Mouse (Mus musculus) neural tube, embryonic 11.5 days (tissue): ENCODE data around the gene Cebpa. TPM values are rescaled to one million over a fixed set of nuclear protein-coding genes. Genes with fewer than 3 reads are reported as not detected.

Source experiments
- ATAC-seq: fragments of 200-750 bp; cut with Nextera tagmentation; 2 replicates; pipeline ENCODE4 v1.8.0; 2017; ENCODE audit warnings: moderate number of reproducible peaks, mild to moderate bottlenecking, moderate TSS enrichment, moderate library complexity; ENCODE audit not compliant: insufficient read depth, low FRiP score, low TSS enrichment
- DNase-seq: peaks from one replicate; pipeline ENCODE4 v3.0.0-alpha.2; 2015; ENCODE audit warnings: low spot score
- H3K27ac ChIP-seq: fragments of 300-500 bp; sonication (generic); 2 replicates; pipeline ENCODE4 v1.5.1; 2014; ENCODE audit warnings: low read depth, mild to moderate bottlenecking, low read length
- H3K27me3 ChIP-seq: fragments of 300-500 bp; sonication (generic); 2 replicates; pipeline ENCODE4 v1.6.1; 2014; ENCODE audit warnings: mild to moderate bottlenecking, low read length, mixed read lengths; ENCODE audit not compliant: control insufficient read depth, insufficient read depth
- H3K36me3 ChIP-seq: fragments of 300-500 bp; sonication (generic); 2 replicates; pipeline ENCODE4 v1.6.1; 2014; ENCODE audit warnings: mild to moderate bottlenecking, low read length, moderate library complexity, mixed read lengths; ENCODE audit not compliant: control insufficient read depth, insufficient read depth
- H3K4me1 ChIP-seq: fragments of 300-500 bp; sonication (generic); 2 replicates; pipeline ENCODE4 v1.6.1; 2014; ENCODE audit warnings: low read length, mixed read lengths; ENCODE audit not compliant: control insufficient read depth, insufficient read depth
- H3K4me2 ChIP-seq: fragments of 300-500 bp; sonication (generic); 2 replicates; pipeline ENCODE4 v1.6.1; 2014; ENCODE audit warnings: low read depth, mild to moderate bottlenecking, moderate library complexity
- H3K4me3 ChIP-seq: fragments of 300-500 bp; sonication (generic); 2 replicates; pipeline ENCODE4 v1.5.1; 2014; ENCODE audit warnings: low read depth, low read length
- H3K9ac ChIP-seq: fragments of 300-500 bp; sonication (generic); 2 replicates; pipeline ENCODE4 v1.6.1; 2014; ENCODE audit warnings: mild to moderate bottlenecking, low read length
- H3K9me3 ChIP-seq: fragments of 300-500 bp; sonication (generic); 2 replicates; pipeline ENCODE4 v1.6.1; 2016; ENCODE audit warnings: low read length; ENCODE audit not compliant: control insufficient read depth
- WGBS: fragments of 180-500 bp; shearing (Covaris S2); extraction: QIAGEN DNeasy Blood & Tissue Kit; methylation state at CpG from one replicate; pipeline ENCODE4 v1.1.7; 2014; 5-methylcytosine and 5-hydroxymethylcytosine counted together
- polyA plus RNA-seq: library from polyadenylated mRNA; unstranded; fragments of >200 nt; fragmentation: Nextera tagmentation; extraction: Ambion mirVana; gene quantifications from 2 replicates; pipeline ENCODE4 v1.2.1, GENCODE M21; 2014

Gene Cebpa
- polyA plus RNA-seq, 1 experiment from 2014 or later, result 0.20 TPM

DNA sequence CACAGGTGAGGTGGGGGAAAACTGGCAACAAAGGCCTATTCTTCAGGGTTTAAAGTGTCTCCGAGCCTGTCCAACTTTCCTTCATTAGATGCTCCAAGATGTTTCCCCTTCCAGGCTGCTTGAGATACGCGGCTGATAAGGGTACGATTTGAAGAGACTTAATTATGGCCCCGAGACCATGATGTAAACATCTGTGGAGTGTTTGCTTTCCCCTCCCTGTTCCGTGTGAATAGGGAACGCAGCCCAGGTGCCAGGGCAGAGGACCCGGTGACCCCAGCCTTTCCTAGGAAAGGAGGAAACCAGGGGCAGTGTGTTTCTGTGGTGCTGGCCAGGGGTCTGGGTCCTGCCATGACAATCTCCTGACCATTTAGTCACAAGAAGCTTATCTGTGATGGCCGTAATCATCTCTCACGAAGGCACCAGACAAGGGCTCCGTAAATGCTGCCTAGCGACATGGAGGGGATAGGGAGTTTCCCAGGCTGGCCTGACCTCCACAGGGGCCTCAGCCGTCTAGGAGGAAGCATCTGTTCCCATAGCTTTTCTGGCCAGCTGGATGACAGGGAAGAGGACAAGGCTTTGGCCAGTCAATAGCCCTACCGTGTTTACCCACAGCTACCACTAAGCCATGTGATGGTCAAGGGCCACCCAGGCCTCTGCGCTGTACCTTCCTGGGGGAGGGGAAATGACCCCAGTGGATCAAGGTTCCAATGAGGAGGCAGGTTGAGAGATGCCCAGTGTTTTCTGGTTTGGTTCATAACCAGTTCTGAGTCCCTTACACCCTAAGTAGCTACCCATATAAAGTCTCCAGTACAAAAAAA is 30.7 kb downstream of the Cebpa start:
- Histone ChIP-seq H3K27me3 (no peaks in the 10 kb centered on the region), H3K27ac (no peak overlapping the region), H3K4me1 (no peaks in the 10 kb centered on the region), H3K9ac (no peak overlapping the region), H3K9me3 (no peaks in the 10 kb centered on the region), H3K36me3 (no peaks in the 10 kb centered on the region), H3K4me3 (no peak overlapping the region), H3K4me2 (no peak overlapping the region)
- ATAC-seq (no peak), DNase-seq (no peak)
- 65% methylated on average over 15 of the region's 15 CpGs for WGBS

DNA sequence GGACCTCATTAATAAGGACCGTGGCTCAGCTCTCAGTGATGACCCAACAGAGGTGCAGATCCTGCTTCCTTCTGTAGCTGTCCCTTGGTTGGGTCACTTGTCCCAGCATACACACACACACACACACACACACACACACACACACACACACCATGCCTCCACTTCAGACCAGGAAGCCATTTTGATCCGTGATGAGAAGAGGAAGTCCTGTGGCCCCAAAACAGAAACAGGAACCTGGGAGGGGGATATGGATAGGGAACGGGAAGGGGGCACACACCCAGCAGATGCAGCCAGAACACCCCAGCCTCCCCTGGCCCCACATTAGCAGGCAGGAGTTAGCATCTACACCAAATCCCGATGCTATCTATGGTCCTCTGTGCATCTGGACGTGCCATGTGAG is 31.8 kb downstream of the Cebpa start:
- DNase-seq (no peak), ATAC-seq (no peak)
- WGBS, result 79% methylated on average over 5 of the region's 5 CpGs
- H3K4me1 ChIP-seq, result no peaks in the 10 kb centered on the region
- H3K9me3 ChIP-seq, result no peaks in the 10 kb centered on the region
- H3K27me3 ChIP-seq, result no peaks in the 10 kb centered on the region
- H3K27ac ChIP-seq, result no peak overlapping the region
- no peaks in the 10 kb centered on the region for H3K36me3 ChIP-seq
- no peak overlapping the region for H3K9ac ChIP-seq
- no peak overlapping the region for H3K4me3 ChIP-seq
- H3K4me2 ChIP-seq, result no peak overlapping the region

DNA sequence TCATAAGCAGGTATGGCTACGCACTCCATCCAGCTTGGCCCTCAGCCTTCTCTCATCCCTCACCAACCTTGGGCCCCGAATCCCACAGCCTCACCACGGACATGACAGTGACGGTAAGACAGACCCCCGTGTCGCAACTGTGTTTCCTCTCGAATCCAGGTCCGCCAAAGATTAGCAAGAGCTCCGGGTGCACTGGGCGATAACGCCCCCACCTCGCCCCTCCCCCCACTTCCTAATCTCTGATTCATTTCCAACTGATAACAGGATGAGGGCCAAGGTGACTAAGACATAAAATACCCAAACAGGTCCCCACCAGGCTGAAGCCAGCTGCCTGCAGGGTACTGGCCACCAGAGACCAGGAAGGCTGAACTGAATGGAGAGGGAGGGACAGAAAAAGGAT is 35.4 kb downstream of the Cebpa start:
- H3K36me3 ChIP-seq, result no peaks in the 10 kb centered on the region
- H3K9ac ChIP-seq, result no peak overlapping the region
- H3K4me2 ChIP-seq, result no peak overlapping the region
- H3K4me1 ChIP-seq, result no peaks in the 10 kb centered on the region
- no peaks in the 10 kb centered on the region for H3K27me3 ChIP-seq
- H3K4me3 ChIP-seq, result no peak overlapping the region
- WGBS, result 78% methylated on average over 11 of the region's 12 CpGs
- no peaks in the 10 kb centered on the region for H3K9me3 ChIP-seq
- no peak for DNase-seq
- ATAC-seq, result no peak
- H3K27ac ChIP-seq, result no peak overlapping the region

DNA sequence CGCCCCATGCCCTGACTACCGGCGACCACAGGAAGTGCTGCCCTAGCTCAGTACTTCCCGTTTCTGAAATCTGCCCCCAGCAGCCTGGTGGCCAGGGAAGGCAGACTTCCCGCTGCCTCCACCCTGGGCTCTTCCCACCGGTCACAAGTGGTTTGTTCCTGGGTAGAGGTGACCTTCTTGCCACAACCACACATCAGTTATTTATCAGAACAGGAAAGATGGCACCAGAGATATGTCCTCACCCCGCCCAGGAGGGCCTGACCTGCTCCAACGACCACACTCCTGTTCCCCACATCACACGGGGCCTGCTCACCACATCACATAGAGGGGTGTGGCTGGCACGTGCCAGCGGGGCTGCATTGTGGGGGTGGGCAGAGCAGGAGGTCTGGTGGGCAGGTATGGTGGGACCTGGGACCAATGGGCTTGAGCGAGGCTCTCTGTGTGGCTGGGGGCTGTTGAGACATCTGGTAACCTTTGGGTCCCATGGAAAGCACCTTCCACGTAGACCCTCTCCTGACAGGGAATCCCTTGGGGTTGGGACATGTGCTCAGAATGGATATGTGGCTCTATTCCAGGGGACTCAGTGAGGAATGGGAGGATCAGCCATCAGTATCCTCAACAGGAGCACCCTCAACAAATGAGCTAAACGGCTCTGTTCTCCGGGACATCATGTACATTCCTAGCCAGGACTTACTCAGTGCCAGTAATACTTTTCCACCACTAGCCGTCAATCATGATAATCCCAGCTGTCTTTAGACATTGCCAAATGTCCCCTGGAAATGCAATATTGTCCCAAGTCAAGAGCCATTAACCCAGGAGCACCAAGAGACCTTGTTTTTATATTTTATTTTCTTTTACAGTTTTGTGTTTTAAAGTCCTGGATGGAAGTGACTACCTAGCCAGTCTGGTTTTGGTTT is 37.7 kb downstream of the Cebpa start:
- WGBS, result 74% methylated on average over 16 of the region's 16 CpGs
- Histone ChIP-seq H3K4me1 (no peaks in the 10 kb centered on the region), H3K27me3 (no peaks in the 10 kb centered on the region), H3K4me2 (no peak overlapping the region), H3K4me3 (no peak overlapping the region), H3K9me3 (no peaks in the 10 kb centered on the region), H3K27ac (no peak overlapping the region), H3K9ac (no peak overlapping the region), H3K36me3 (no peaks in the 10 kb centered on the region)
- no peak for ATAC-seq
- DNase-seq, result no peak

DNA sequence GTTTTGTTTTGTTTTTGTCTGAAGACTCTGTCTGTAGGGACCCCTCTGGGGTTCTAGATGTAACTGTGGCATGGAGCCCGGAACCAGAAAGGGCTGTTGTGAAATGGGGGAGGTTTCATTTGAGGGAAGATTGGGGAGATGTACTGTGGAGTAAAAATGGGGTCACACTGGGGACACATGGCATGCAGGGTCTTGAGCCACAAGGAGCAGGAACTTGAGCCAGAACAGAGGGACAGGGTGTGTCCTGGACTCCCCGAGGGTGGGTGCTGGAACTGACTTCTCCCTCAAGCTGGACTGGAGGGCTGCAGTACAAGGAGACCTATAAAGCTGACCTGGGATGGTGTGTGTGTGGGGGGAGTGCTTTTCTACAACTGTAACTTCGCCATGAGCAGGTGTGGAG is 38.4 kb downstream of the Cebpa start:
- Histone ChIP-seq H3K27ac (no peak overlapping the region), H3K27me3 (no peaks in the 10 kb centered on the region), H3K4me2 (no peak overlapping the region), H3K4me1 (no peaks in the 10 kb centered on the region), H3K36me3 (no peaks in the 10 kb centered on the region), H3K4me3 (no peak overlapping the region), H3K9me3 (no peaks in the 10 kb centered on the region), H3K9ac (no peak overlapping the region)
- WGBS, result 86% methylated on average over 3 of the region's 3 CpGs
- ATAC-seq (no peak), DNase-seq (no peak)

DNA sequence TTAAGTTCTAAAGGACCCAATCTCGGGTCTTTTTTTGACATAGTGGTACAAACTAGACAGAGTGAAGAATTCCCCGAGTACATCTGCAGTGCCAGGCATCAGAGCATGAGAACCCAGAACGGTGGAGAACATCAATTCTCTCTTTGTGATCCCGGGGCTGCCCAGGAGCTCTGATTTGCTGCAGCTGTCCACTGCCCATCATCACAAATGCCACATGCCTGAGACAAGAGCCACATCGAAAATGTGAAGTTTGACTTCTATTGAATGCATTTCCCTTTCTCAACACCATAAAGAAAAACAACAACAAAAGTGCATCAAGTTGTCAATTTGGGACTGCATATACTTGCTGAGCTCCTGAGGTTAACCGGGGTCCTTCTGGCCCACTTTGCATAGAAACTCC is 43.4 kb downstream of the Cebpa start:
- no peak for DNase-seq
- Histone ChIP-seq H3K27me3 (no peaks in the 10 kb centered on the region), H3K4me3 (no peak overlapping the region), H3K4me1 (no peaks in the 10 kb centered on the region), H3K4me2 (no peak overlapping the region), H3K36me3 (no peaks in the 10 kb centered on the region), H3K9ac (no peak overlapping the region), H3K9me3 (no peaks in the 10 kb centered on the region), H3K27ac (no peak overlapping the region)
- ATAC-seq, result no peak
- WGBS, result 77% methylated on average over 6 of the region's 6 CpGs

DNA sequence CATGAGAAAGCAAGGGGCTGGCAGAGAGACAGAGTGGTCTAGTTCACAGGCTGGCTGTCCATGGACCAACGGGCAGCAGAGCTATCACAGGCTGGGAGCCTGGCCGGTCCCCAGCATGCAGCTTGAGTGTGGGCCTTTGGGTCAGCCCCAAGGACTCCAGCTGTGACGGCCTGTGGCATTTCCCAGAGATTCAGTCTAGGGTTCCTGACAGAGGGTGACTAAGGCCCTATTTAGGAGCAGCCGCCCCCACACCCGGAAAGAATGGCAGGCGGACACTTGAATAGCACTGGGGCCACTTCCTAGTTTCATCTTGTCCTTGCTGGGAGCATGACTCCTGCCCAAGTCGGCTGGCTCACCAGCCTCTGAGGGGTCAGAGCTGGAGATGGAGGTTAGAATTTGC is 44.5 kb downstream of the Cebpa start:
- Histone ChIP-seq H3K4me2 (no peak overlapping the region), H3K27me3 (no peaks in the 10 kb centered on the region), H3K4me1 (no peaks in the 10 kb centered on the region), H3K9ac (no peak overlapping the region), H3K27ac (no peak overlapping the region), H3K36me3 (no peaks in the 10 kb centered on the region), H3K4me3 (no peak overlapping the region), H3K9me3 (no peaks in the 10 kb centered on the region)
- ATAC-seq (no peak), DNase-seq (no peak)
- WGBS, result 78% methylated on average over 7 of the region's 7 CpGs

DNA sequence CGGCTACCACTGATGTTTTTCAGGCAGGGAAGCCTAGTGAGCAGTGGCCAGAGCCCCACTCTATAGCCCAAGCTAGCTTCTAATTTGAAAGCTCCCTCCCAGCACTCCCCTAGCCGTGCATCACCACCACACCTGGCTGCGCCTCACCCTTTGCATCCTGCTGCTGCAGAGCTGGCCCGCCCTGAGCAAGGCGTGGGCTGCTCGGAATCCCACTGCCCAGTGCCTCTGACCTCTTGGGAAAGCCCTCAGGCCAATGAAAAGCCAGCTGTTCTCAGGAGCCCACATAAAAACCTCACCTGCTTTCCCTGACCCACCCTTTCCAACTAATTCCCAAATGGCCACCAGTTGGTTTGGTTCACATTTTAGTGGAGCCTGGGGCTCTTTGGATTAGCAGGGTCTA is 45.0 kb downstream of the Cebpa start:
- DNase-seq (no peak), ATAC-seq (no peak)
- H3K27ac ChIP-seq, result no peak overlapping the region
- H3K36me3 ChIP-seq, result no peaks in the 10 kb centered on the region
- WGBS, result 77% methylated on average over 6 of the region's 6 CpGs
- H3K4me1 ChIP-seq, result no peaks in the 10 kb centered on the region
- no peak overlapping the region for H3K4me2 ChIP-seq
- H3K4me3 ChIP-seq, result no peak overlapping the region
- H3K9me3 ChIP-seq, result no peaks in the 10 kb centered on the region
- no peaks in the 10 kb centered on the region for H3K27me3 ChIP-seq
- no peak overlapping the region for H3K9ac ChIP-seq

DNA sequence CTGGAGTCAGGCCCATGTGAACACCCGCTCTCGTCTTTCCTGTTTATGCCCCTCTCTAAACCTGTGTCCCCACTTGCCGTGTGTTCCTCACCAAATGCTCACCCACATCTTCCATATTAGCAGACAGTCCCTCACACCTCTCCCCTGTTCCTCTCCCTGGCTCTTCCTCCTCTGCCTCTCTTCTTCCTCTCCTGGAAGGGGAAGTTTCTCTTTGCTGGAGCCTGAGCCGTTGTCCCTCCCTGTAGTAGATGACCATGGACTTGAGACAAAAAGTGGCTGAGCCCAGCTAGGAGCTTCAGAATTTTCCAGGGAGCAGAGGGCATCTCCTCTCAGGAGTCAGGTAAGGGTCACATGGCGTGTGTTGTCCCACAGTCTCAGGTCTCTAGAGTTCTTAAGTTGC is 47.9 kb downstream of the Cebpa start:
- no peak overlapping the region for H3K4me2 ChIP-seq
- H3K9ac ChIP-seq, result no peak overlapping the region
- no peak for ATAC-seq
- H3K36me3 ChIP-seq, result no peaks in the 10 kb centered on the region
- H3K4me1 ChIP-seq, result no peaks in the 10 kb centered on the region
- 75% methylated on average over 5 of the region's 5 CpGs for WGBS
- no peak for DNase-seq
- no peaks in the 10 kb centered on the region for H3K27me3 ChIP-seq
- H3K27ac ChIP-seq, result no peak overlapping the region
- H3K9me3 ChIP-seq, result no peaks in the 10 kb centered on the region
- H3K4me3 ChIP-seq, result no peak overlapping the region
